Mouse (Mus musculus) adrenal gland, adult 2 months (tissue): ENCODE measurements around the gene Samd5. TPM values are rescaled to one million over a fixed set of nuclear protein-coding genes. Genes with fewer than 3 reads are reported as not detected.

ENCODE experiments used
- DNase-seq: peaks from one replicate; pipeline ENCODE4 v3.0.0; 2021
- polyA plus RNA-seq: library from polyadenylated mRNA; depleted of rRNA; stranded (reverse); fragments of >200 nt; gene quantifications from 2 replicates; pipeline ENCODE4 v1.2.3, GENCODE M21; 2012
- total RNA-seq, 2 experiments: library from RNA; stranded (reverse); gene quantifications; 2 replicates each; pipeline ENCODE4 v1.2.3; 2021

Samd5 gene
- total and polyA plus RNA-seq, 3 experiments, result 4.9 to 7.6 (median 5.0) TPM

GRCm38 (mm10) chr10:9650050-9650825 lies 24.8 kb downstream of the Samd5 start:
- DNase-seq, result no peak

DNA sequence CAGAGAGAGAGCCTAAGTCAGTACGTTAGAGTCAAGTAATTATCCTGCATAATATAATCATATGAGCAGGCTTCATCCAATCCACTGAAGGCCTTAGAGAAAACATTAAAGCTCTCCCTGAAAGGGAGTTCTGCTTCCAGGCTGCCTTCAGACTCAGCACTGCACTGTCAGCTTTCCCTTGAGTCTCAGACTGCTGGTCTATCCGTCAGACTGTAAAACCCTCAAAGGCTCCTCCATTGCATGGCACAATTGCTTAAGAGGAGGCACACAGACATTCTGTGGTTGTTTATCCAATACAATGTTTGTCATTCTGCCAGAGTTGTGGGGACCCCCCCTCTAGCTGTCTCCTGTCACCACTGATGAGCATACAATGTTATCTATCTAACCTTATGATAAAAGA lies 26.5 kb downstream of the Samd5 start:
- no peak for DNase-seq

- DNase-seq, result no peak
These were observed 27.3 kb downstream of the Samd5 start for GRCm38 (mm10) chr10:9647741-9648140.

DNA sequence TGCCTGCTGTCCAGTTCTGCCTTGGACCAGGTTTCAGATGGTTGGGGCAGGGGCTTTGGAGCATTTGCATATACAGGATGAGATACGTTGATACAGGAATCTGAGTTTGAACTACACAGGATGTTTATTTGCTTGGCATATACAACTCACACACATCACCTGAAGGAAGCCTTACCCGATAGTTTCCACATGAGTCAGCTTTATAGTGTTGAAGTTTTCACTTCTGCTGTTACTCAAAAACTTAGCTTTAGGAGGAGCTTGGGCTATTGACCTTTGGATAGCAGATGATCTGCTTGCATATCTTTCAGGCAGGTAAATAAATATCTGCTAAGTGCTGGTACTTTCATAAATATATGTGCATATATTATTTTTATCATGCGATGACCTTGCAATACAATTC lies 28.6 kb downstream of the Samd5 start:
- no peak for DNase-seq

DNA sequence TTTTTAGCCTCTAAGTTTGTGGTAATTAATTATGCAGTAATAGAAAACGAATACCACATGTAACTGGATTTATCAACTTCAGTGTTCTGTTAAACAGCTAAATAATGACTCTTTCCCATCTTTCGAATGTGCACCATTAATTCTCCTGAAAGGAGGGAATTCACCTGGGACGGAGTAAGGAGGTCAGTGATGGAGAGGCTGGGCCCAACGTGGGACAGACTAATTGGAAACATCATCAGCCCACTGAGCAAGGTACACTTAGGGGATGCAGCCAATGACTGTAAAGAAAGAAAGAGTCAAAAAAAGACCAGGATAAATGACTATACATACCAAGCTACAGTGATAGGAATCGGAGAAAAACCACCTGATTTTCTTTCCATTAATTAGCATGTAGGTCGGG lies 31.5 kb downstream of the Samd5 start:
- DNase-seq, result no peak

DNA sequence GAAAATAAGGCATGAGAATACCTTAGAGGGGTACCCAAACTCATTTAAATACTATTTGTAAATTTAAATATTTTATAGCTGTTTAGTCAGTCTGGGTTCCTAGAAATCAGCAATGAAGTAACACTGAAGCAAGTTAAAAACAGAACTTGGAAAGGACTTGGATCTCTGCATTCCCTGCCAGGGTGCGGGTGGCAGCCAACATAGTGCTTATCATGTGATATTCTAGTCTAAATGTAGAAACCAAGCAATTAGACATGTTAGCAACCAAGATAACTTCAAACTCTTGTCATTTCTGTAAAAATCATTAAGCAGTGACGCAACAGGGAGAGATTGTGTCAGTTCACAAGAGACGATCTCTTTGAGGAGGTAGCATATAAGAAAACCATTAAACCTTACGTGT lies 32.9 kb downstream of the Samd5 start:
- no peak for DNase-seq

DNA sequence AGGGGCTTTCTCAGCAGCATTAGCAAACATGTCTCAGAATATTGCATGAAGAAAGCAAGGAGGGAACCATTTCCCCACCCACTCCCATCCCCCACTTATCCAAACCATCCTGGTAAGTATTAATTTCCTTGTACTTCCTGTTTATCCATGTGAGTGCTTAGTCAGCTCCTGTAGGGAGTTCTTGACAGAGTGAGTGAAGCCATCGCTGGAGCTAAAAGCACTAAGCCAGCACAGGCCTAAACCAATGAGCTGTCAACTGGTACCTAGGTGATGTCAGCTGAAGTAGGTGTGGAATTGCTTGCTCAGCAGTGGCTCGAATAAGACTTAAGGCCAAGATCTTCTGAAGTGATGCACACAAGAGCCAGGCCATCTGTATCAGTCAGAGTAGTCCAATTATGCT lies 34.3 kb downstream of the Samd5 start:
- no peak for DNase-seq

DNA sequence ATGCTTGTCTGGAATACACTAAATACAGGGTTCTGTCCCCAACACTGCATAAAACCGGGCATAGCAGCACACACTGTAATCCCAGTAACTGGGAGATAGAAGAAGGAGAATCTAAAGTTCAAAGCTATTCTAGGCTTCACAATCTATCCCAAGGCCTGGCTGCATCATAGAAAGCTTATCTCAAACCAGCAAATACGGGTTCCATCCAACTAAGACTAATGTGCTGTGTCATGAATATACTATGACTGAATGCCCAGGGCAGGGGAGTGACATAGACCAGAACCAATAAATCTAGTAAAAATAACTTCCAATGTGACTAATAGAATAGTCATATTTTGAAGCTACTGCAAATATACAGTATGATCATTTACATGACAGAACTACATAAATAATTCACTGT lies 35.0 kb downstream of the Samd5 start:
- DNase-seq, result peak; percentile 10

GRCm38 (mm10) chr10:9625356-9625755 lies 49.7 kb downstream of the Samd5 start:
- DNase-seq, result no peak

GRCm38 (mm10) chr10:9621926-9622688 lies 52.9 kb downstream of the Samd5 start:
- DNase-seq, result no peak

GRCm38 (mm10) chr10:9621055-9621454 lies 54.0 kb downstream of the Samd5 start:
- no peak for DNase-seq

DNA sequence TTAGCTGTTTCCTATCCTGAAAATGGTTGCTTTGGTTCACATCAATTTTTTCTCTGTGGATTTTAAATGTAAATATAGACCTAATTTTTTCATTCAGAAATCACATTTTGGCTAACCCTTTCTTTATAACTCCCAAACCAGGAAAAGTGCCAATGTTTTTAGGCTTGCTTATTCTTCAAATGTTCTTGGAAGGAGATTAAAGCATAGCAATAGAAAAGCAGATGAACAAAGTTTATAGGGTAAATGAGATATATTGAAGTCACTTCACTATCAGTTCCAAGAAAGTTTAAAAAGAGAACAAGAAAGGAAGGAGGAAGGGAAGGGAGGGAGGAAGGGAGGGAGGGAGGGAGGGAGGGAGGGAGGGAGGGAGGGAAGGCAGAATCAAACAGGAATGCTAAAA lies 60.0 kb downstream of the Samd5 start:
- no peak for DNase-seq

GRCm38 (mm10) chr10:9608854-9609253 lies 66.2 kb downstream of the Samd5 start:
- DNase-seq, result no peak

GRCm38 (mm10) chr10:9607155-9607554 lies 67.9 kb downstream of the Samd5 start:
- no peak for DNase-seq

DNA sequence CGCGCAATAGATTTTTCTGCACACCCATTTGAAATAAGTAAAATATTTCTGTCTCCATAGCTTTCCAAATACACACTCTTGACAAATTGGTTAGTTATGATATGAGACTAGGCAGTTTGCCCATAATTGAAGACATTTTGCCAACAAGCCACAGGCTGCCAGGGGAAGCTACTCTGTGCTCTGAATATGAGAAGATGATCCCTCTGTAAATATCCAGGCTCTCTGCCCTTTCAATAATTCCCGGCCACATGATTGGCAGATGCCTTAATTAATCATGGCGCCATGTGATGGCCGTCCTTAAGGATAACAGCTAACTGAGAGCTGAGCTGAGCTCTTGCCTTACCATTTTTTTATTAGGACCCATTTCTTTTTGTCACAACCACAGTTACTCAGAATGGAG lies 69.4 kb downstream of the Samd5 start:
- peak; percentile 14 for DNase-seq

DNA sequence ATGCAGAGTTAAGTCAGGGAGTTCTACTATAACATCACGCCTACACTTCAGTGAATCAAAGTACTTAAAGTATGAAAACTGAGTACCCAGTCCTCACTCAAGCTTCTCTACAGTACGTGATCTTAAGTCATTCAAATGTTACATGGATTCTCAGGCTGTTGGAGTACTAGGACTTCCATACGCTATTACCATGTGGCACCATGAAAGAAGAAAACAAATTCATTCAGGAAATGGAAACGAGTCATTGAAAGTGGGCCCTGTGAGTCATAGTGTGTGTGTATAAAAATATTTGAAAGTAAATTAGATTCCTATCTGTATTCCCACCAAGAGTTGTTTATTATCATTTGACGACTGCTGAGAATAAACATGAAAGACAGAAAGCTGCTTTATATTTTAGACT lies 71.7 kb downstream of the Samd5 start:
- no peak for DNase-seq

DNA sequence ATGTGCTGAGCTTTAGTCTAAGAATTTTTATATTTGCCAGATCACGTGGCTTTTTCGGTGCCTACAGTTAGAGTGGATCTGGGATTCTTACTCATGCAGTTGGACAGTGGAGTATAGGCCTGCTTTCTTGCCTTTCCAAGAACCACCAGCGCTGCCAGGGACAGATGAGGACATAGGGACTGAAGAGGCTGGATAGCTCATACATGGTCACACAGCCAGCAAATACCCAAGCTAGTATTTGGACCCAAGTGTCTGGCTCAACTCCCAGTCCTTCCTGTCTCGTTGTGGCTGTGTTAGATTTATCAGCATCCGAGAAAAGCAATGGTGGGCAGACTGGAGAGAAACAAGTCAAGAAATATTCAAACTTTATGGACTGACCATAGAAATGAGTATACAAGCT lies 72.2 kb downstream of the Samd5 start:
- no peak for DNase-seq

DNA sequence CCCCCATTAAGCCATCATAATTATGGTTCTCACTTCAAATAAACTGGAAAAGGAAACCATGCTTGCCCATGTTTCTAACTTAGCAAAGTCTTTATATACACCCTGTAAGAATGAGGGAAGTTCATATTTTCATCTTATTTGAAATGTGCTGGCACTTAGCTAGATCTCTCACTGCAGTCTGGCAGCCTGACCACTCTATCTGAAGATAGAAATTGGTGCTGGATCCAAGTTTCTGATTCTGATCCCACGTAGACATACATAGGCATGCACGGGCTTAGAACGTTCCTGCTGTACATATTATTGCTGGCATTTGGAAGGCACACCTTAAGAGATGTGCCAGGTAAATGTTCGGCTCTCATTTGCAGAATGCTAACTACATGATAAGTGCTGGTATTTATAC lies 72.6 kb downstream of the Samd5 start:
- no peak for DNase-seq

GRCm38 (mm10) chr10:9596228-9596627 lies 78.8 kb downstream of the Samd5 start:
- peak; percentile 64 for DNase-seq

GRCm38 (mm10) chr10:9594666-9595065 lies 80.3 kb downstream of the Samd5 start:
- no peak for DNase-seq

GRCm38 (mm10) chr10:9590606-9591005 lies 84.4 kb downstream of the Samd5 start:
- DNase-seq, result no peak

DNA sequence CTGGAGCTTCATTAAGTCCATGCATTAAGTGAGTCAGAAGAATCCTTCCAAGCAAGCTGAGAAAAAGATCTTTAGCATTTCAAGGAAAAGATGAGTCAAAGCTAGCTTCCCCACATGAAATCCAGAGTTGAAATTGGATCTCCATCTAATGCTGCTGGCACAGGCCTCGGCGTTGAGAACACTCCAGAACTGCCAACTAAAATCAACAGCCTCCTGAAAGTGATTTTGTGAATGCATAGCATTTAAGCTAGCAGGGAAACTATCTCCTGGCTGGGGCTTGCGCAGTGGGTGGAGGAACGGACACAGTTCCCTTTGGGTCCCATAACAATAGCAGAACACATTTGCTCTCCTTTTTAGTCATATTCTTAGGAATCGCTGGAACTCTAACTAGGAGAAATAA lies 88.7 kb downstream of the Samd5 start:
- no peak for DNase-seq

DNA sequence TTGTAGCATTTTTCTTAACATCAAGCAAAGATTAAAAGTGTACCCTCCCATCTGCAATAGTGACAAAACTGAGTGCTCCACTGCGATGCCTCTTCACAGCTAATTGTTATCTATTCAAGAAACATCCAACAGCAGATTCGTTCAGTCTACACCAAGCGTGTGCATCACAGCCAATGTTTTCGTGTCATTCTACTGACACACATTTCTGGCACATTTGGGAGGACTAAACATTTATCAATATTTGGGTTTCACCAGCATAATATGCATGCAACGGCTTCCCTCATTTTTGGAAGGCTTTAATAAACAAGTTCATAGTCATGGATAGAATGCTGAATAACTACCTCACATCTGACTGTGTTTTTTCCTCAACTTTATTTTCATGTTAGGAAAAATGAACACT lies 95.6 kb downstream of the Samd5 start:
- DNase-seq, result no peak

DNA sequence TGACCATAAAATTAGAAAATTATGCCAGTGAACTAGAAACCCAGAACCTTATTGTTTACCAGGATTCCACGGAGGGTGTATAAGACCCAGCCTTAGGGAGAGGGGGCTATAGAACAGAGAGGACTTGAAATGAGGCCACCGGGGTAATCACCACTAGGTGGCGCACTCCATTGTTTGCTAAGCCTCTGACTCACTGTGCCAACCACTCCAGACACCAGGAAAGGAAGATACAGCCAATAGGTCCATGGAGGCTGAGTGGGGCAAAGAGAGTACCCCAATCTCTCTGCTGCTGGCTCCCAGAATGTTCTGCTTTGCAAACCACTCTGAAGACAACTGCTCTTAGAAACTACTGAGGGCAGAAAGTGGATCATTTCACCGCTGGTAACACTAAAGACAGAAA lies 99.4 kb downstream of the Samd5 start:
- DNase-seq, result peak; percentile 76
